Mouse (Mus musculus) hindbrain, embryonic 16.5 days (tissue): ENCODE measurements around the gene Cinp. TPM values are rescaled to one million over a fixed set of nuclear protein-coding genes. Genes with fewer than 3 reads are reported as not detected.

Source experiments
- ATAC-seq: fragments of 200-750 bp; cut with Nextera tagmentation; 2 replicates; pipeline ENCODE4 v1.8.0; 2017; ENCODE audit warnings: moderate TSS enrichment, moderate library complexity
- H3K27ac ChIP-seq: fragments of 300-500 bp; sonication (generic); 2 replicates; pipeline ENCODE4 v1.5.1; 2014; ENCODE audit warnings: low read depth, mild to moderate bottlenecking, control low read depth, low read length, moderate library complexity
- H3K27me3 ChIP-seq: fragments of 300-500 bp; sonication (generic); replicated peaks from 2 replicates; pipeline ENCODE4 v1.6.1; 2014; ENCODE audit warnings: low read length; ENCODE audit not compliant: control insufficient read depth, insufficient read depth
- H3K36me3 ChIP-seq: fragments of 300-500 bp; sonication (generic); 2 replicates; pipeline ENCODE4 v1.6.1; 2014; ENCODE audit warnings: mild to moderate bottlenecking, low read length, moderate library complexity, mixed read lengths; ENCODE audit not compliant: control insufficient read depth, insufficient read depth
- H3K4me1 ChIP-seq: fragments of 300-500 bp; sonication (generic); 2 replicates; pipeline ENCODE4 v1.6.1; 2014; ENCODE audit warnings: low read depth, low read length; ENCODE audit not compliant: control insufficient read depth, insufficient read depth
- H3K4me2 ChIP-seq: fragments of 300-500 bp; sonication (generic); 2 replicates; pipeline ENCODE4 v1.6.1; 2014; ENCODE audit warnings: mild to moderate bottlenecking, low read length, control low read depth, moderate library complexity
- H3K4me3 ChIP-seq: fragments of 300-500 bp; sonication (generic); 2 replicates; pipeline ENCODE4 v1.5.1; 2014; ENCODE audit warnings: mild to moderate bottlenecking, low read length, control low read depth, moderate library complexity
- H3K9ac ChIP-seq: fragments of 300-500 bp; sonication (generic); 2 replicates; pipeline ENCODE4 v1.6.1; 2014; ENCODE audit warnings: low read depth, mild to moderate bottlenecking, control low read depth, low read length, moderate library complexity
- H3K9me3 ChIP-seq: fragments of 300-500 bp; sonication (generic); 2 replicates; pipeline ENCODE4 v1.6.1; 2014; ENCODE audit warnings: mild to moderate bottlenecking, low read length, moderate library complexity; ENCODE audit not compliant: control insufficient read depth
- WGBS: fragments of 180-500 bp; shearing (Covaris S2); extraction: QIAGEN DNeasy Blood & Tissue Kit; methylation state at CpG from one replicate; pipeline ENCODE4 v1.1.7; 2014; 5-methylcytosine and 5-hydroxymethylcytosine counted together
- polyA plus RNA-seq: library from polyadenylated mRNA; unstranded; fragments of >200 nt; fragmentation: Nextera tagmentation; extraction: Ambion mirVana; gene quantifications from 2 replicates; pipeline ENCODE4 v1.2.1, GENCODE M21; 2015

The Cinp gene
- polyA plus RNA-seq, 1 experiment from 2014 or later = 98.1 TPM

DNA sequence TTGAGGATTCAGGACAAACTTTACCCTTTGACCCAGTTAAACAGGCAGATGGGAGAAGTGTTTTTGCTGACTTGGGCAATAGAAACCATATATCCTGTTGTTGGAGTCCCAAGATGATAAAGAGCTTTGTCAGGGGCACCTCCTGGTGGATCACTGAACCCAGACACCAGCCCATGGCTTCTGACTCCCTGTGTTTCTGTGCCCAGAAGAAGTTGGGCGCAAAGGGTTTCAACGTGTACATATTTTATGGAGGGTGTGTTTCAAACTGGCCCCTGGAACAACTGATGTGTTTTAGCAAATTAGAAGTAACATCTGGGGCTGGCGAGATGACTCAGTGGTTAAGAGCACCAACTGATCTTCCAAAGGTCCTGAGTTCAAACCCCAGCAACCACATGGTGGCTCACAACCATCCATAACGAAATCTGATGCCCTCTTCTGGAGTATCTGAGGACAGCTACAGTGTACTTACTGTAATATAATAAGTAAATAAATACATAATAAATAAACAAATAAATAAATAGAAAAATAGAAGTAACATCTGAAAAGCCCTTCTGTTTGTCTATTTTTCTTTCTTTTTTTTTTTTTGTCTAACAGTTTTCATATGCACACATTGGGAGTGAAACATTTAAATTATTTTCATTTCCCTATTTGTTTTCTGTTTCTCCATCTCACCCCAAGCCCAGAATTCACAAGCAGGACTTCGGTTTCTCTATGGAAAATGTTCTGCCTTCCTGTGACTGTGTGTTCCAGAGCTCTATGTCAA is 47.0 kb downstream of the Cinp start:
- H3K27ac ChIP-seq = no peak overlapping the region
- no peaks in the 10 kb centered on the region for H3K9me3 ChIP-seq
- no peak overlapping the region for H3K4me2 ChIP-seq
- no peak overlapping the region for H3K9ac ChIP-seq
- WGBS = 71% methylated on average over 5 of the region's 5 CpGs
- H3K4me3 ChIP-seq = no peak overlapping the region
- H3K27me3 ChIP-seq = peaks cover 12% of the 10 kb centered on the region
- ATAC-seq = no peak
- H3K36me3 ChIP-seq = no peaks in the 10 kb centered on the region
- H3K4me1 ChIP-seq = peaks cover 9% of the 10 kb centered on the region

DNA sequence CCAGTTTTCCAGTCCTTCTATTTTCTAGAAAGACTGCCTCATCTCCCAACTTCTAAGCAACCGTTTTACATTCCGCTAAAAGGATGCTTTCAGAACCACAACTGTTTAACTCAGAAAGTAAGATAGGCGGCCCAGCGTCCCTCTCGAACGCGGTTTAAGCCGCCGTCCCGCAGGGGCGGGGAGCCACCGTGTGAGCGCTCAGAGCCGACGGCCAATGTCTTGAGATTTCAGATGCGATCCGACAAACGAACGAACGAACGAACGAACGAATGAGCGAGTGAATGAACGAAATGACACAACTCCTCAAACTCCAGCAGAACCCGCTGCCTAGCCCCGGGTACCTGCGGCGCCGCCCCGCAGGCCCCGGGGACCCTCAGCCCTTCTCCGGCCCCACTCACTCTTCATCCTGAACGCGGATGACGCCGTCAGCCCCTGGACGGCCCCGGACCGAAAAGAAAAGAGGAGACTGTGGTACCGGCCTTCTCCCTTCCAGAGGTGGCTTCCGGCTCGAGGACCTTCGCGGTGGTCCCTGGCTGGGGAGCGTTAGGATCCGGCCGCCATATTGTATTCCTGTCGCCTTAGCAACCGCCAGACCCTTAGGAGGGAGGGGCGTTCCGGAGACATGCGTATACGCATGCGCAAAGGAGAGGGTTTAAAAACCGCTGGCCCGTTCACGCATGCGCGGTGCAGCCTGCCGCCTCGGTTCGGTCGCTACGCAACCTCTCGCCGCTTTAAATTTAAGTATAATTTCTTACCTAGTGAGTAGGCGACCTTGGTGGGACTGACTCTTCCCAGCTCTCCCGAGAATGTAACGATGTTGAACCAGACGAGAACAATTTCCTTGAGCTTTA is 48.4 kb downstream of the Cinp start, which contains the start of gene Mok:
Mok (minus strand) TSS at position 592 of the 851 bp plus-strand sequence.
- peak; percentile 86 for ATAC-seq
- Histone ChIP-seq H3K36me3 (no peaks in the 10 kb centered on the region), H3K9me3 (no peaks in the 10 kb centered on the region), H3K27ac (peak within 1 kb of the TSS; percentile 83), H3K27me3 (peaks cover 5% of the 10 kb centered on the region; the same call in 1 of the 2 replicates), H3K4me1 (peaks cover 9% of the 10 kb centered on the region), H3K4me2 (peak within 1 kb of the TSS; percentile 72), H3K9ac (peak within 1 kb of the TSS; percentile 78), H3K4me3 (peak within 1 kb of the TSS; percentile 84)
- under 1% methylated on average over 71 of the region's 71 CpGs for WGBS

DNA sequence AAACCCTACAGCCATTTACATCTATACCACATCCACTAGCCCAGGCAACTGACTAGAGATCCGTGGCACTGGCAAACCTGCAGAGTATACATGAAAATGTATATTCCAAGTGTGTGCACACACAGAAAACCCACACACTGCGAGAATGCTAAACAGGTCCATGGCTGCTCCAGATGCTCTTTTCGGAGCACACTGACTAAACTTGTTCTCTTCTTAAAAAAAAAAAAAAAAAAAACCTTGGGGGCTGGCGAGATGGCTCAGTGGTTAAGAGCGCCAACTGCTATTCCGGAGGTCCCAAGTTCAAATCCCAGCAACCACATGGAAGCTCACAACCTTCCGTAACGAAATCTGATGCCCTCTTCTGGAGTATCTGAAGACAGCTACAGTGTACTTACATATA is 51.1 kb downstream of the Cinp start:
- Histone ChIP-seq H3K27ac (no peak overlapping the region), H3K4me3 (no peak overlapping the region), H3K9ac (no peak overlapping the region), H3K27me3 (no peaks in the 10 kb centered on the region), H3K36me3 (no peaks in the 10 kb centered on the region), H3K9me3 (no peaks in the 10 kb centered on the region), H3K4me2 (no peak overlapping the region), H3K4me1 (peaks cover 7% of the 10 kb centered on the region)
- ATAC-seq = no peak
- WGBS = 86% methylated on average over 8 of the region's 8 CpGs

- H3K9ac ChIP-seq = no peak overlapping the region
These were observed 51.6 kb downstream of the Cinp start for GRCm38 (mm10) chr12:110837192-110837841.

GRCm38 (mm10) chr12:110836729-110837128 is 52.2 kb downstream of the Cinp start:
- H3K27ac ChIP-seq = peak overlapping the region; percentile 37; the same call in 1 of the 2 replicates
- H3K36me3 ChIP-seq = no peaks in the 10 kb centered on the region
- H3K4me2 ChIP-seq = 0 out of 2 replicates have a peak overlapping the region, but pooled peaks have one; percentile 8
- no peak overlapping the region for H3K4me3 ChIP-seq
- WGBS = 30% methylated on average over 6 of the region's 6 CpGs
- ATAC-seq = 0 out of 2 replicates have a peak, but pooled peaks have one; percentile 29
- H3K9me3 ChIP-seq = no peaks in the 10 kb centered on the region
- peaks cover 7% of the 10 kb centered on the region for H3K4me1 ChIP-seq
- no peaks in the 10 kb centered on the region for H3K27me3 ChIP-seq
- no peak overlapping the region for H3K9ac ChIP-seq

More at GRCm38 (mm10) chr12:110837192-110837841, 51.6 kb downstream of the Cinp start:
- peak overlapping the region; percentile 41 for H3K27ac ChIP-seq
- WGBS = 27% methylated on average over 5 of the region's 5 CpGs
- no peaks in the 10 kb centered on the region for H3K27me3 ChIP-seq
- 0 out of 2 replicates have a peak overlapping the region, but pooled peaks have one; percentile 8 for H3K4me2 ChIP-seq
- H3K4me1 ChIP-seq = peaks cover 7% of the 10 kb centered on the region
- H3K9me3 ChIP-seq = no peaks in the 10 kb centered on the region
- 0 out of 2 replicates have a peak, but pooled peaks have one; percentile 38 for ATAC-seq
- H3K4me3 ChIP-seq = no peak overlapping the region
- H3K36me3 ChIP-seq = no peaks in the 10 kb centered on the region

DNA sequence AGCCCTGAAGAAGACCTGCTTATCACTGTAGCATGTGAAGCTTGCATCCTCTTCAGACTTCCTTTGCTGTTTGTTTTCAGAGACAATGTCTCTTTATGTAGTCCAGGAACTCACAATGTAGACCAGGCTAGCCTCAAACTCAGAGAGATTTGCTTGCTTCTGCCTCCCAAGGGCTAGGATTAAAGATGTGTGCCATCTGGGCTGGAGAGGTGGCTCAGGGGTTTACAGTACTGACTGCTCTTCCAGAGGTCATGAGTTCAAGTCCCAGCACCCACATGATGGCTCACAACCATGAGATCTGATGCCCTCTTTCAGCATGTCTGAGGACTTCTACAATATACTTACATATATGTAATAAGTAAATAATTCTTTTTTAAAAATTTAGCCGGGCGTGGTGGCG is 53.8 kb downstream of the Cinp start:
- Histone ChIP-seq H3K9ac (no peak overlapping the region), H3K4me2 (no peak overlapping the region), H3K27me3 (no peaks in the 10 kb centered on the region), H3K27ac (no peak overlapping the region), H3K9me3 (no peaks in the 10 kb centered on the region), H3K4me1 (peaks cover 7% of the 10 kb centered on the region), H3K36me3 (no peaks in the 10 kb centered on the region), H3K4me3 (no peak overlapping the region)
- 96% methylated on average over 3 of the region's 3 CpGs for WGBS
- ATAC-seq = no peak

- no peak for ATAC-seq
- Histone ChIP-seq H3K4me1 (no peaks in the 10 kb centered on the region), H3K4me3 (no peak overlapping the region), H3K9ac (no peak overlapping the region), H3K27ac (no peak overlapping the region), H3K4me2 (no peak overlapping the region), H3K36me3 (no peaks in the 10 kb centered on the region), H3K27me3 (no peaks in the 10 kb centered on the region), H3K9me3 (no peaks in the 10 kb centered on the region)
- 90% methylated on average over 10 of the region's 11 CpGs for WGBS
These were observed 58.5 kb downstream of the Cinp start for GRCm38 (mm10) chr12:110830293-110831024.

- Histone ChIP-seq H3K27me3 (no peaks in the 10 kb centered on the region), H3K4me3 (no peak overlapping the region), H3K9ac (no peak overlapping the region), H3K27ac (no peak overlapping the region), H3K4me2 (no peak overlapping the region), H3K36me3 (no peaks in the 10 kb centered on the region), H3K9me3 (no peaks in the 10 kb centered on the region), H3K4me1 (no peaks in the 10 kb centered on the region)
- no peak for ATAC-seq
- 100% methylated on average over 4 of the region's 4 CpGs for WGBS
These were observed 60.0 kb downstream of the Cinp start for GRCm38 (mm10) chr12:110828908-110829307.
